Mouse (Mus musculus) lung, postnatal 25 days (tissue): ENCODE measurements around the gene Kpna3.
"Not testable (repeated sequence)": the region's sequence is repeated elsewhere in the genome, so short reads cannot be mapped to it uniquely, and the experiment has no call there.

Source experiments
- DNase-seq: peaks from one replicate; pipeline ENCODE4 v3.0.0; 2022; ENCODE audit warnings: low spot score

Kpna3 gene

DNA sequence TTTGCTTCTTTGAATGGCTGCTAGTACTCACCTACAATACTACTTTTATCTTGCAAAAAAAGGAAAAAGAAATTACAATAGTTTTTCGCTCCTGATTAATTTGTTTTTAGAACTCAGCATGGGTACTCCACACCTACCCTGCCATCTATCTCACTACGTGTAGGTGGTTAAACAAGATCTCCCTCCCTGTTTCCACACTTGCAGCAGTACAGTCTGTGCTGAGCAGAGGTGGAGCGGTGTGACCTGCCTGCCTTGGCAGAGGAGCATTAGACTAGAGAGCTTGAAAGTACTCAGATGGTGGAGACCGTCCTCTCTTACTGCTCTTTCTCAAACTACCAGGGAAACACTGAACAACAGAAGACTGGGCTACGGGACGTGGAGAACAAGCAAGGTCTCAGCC lies 44.9 kb downstream of the Kpna3 start:
- DNase-seq, result no peak

GRCm38 (mm10) chr14:61390586-61390985 lies 49.1 kb downstream of the Kpna3 start:
- no peak for DNase-seq

DNA sequence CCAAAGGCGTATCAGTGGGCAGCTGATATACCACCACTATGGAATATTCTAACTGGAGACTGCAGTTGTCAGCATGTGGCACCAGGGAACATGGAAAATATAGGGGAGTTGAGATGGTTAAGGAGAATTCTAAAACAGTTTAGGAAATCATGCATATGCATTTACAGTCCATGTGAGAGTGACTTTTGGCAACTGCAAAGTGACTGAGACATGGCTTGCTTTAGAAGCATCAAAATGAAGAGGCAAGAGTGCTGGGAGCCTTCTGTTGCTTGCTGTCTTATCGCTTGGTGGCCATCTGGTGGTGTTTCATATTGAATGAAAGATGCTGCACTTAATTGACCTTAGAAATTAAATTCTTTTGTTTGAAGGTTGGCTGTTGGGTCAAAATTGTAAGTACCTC lies 72.4 kb downstream of the Kpna3 start:
- no peak for DNase-seq

DNA sequence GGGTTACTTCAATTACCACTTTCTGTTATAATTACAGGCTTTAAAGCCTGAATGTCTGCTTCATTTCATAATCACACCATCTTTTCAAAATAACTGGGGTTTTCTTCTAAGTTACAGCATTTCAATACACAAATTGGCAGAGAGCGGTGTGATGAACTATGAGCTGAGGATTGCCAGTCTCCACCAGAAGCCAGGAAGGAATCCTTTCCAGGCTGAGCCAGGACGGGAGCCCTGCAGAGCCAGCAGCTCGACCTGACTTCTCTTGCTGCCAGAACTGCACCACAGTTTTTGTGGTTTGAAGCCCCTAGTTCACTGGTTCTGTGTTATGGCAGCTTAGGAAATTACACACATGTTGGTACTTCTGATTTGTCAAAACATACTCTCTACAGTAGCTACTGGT lies 75.0 kb downstream of the Kpna3 start:
- DNase-seq, result no peak

GRCm38 (mm10) chr14:61363734-61364133 lies 75.9 kb downstream of the Kpna3 start:
- DNase-seq, result no peak

GRCm38 (mm10) chr14:61362268-61362667 lies 77.4 kb downstream of the Kpna3 start:
- DNase-seq, result no peak

- DNase-seq, result no peak
Observed at GRCm38 (mm10) chr14:61360981-61361511, 78.6 kb downstream of the Kpna3 start.

GRCm38 (mm10) chr14:61360131-61360980 lies 79.3 kb downstream of the Kpna3 start, which contains the start of gene Ebpl:
Gene Ebpl (minus strand): TSS chr14:61360439.
- DNase-seq, result peak; percentile 93

DNA sequence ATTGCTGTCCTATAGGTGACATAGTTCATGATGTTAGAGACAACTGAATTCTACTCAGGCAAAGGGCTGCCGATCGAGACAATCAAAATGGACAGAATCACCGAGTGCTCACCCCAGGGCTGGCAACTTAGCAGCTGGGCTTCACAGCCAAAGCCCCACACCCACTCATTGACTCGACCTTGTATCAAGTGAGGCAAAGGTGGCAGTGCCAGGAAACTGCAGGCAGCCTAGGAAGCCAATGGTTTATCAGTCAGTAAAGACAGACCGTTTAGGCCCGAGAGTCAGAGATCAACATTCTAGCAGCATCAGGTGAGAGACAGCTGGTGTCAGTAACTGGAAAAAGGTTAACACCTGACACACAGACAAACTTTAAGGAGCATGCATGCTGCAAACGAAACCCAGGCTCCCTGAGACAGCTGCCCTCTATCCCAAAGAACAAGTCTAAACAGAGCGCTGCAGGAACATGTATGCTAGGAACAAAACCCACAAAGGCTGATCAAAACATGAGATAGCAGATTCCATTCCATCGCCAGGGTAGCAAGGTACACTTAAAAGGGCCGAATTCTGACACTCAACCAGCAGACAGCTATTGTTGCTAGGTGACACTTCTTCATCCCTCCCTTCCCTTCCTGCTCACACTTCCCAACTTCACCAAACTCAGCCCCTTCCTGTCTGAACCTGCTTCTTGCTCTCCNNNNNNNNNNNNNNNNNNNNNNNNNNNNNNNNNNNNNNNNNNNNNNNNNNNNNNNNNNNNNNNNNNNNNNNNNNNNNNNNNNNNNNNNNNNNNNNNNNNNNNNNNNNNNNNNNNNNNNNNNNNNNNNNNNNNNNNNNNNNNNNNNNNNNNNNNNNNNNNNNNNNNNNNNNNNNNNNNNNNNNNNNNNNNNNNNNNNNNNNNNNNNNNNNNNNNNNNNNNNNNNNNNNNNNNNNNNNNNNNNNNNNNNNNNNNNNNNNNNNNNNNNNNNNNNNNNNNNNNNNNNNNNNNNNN lies 85.1 kb downstream of the Kpna3 start:
- DNase-seq, result no peak

GRCm38 (mm10) chr14:61350808-61351207 lies 88.9 kb downstream of the Kpna3 start:
- no peak for DNase-seq

DNA sequence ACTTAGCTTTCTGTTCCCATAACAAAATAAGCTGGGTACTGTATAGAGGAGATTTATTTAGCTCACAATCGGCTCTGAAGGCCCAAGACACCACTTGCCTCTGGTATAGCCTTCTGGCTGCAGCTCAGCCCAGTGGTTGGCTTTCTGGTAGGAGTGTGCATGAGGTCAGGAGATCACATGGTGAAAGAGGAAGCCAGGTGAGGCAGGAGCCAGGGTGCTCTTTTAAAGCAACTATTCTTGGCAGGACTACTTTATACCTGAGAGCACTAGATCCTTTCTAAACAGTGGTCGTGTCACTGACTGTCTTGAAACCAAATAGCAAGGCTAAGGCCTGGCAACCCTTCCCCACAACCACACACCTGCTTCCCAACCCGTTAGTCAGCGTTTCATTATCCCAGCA lies 89.8 kb downstream of the Kpna3 start:
- DNase-seq, result no peak

- DNase-seq, result no peak
Observed at GRCm38 (mm10) chr14:61346827-61347698, 92.6 kb downstream of the Kpna3 start.

GRCm38 (mm10) chr14:61344590-61344989 lies 95.1 kb downstream of the Kpna3 start:
- DNase-seq, result no peak

DNA sequence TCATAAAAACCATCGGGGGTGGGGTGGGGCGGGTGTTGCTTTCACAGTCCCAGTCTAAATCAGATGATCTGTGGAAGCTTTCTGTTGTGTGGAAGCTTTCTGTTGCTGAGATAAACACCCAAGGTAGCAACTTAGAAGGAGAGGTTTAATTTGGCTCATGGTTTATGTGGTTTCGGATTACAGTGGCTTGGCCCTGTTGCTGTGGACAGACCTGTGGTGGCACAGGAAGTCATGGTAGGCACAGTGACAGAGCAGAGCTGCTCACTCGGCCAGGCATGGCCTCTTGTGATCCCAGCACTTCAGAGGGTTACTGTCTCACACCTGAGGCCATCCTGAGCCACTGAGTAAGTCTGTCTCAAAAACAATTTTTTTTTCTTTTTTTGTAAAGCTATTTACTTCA lies 100.3 kb downstream of the Kpna3 start:
- no peak for DNase-seq

DNA sequence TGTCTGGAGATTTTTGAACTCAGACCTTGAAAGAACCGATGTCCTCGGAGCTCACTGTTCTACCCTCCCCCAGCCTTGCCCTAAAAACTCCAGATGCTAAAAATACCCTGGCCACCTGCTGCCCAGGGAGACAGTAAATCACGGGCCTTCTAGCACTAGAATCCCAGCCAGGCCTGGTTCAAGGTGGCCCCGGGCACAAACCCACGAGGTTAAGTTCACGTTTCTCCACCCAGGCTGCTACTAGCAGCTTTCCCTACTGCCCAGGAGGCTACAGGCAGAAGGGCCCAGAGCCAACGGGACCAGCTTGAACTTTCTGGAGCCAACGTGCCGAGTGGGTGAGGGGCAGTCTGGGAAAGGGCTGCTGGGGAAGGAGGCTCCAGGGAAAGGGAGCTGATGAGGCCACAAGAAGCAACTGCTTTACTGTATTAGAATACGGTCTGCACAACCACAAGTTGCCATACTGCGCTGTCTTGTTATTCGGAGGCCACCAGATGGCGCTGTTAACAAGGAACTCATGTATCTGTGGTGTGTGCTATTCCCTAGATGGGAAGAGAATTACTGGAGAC lies 108.6 kb downstream of the Kpna3 start:
- peak; percentile 78 for DNase-seq

- no peak for DNase-seq
Observed at GRCm38 (mm10) chr14:61330591-61330990, 109.1 kb downstream of the Kpna3 start.

DNA sequence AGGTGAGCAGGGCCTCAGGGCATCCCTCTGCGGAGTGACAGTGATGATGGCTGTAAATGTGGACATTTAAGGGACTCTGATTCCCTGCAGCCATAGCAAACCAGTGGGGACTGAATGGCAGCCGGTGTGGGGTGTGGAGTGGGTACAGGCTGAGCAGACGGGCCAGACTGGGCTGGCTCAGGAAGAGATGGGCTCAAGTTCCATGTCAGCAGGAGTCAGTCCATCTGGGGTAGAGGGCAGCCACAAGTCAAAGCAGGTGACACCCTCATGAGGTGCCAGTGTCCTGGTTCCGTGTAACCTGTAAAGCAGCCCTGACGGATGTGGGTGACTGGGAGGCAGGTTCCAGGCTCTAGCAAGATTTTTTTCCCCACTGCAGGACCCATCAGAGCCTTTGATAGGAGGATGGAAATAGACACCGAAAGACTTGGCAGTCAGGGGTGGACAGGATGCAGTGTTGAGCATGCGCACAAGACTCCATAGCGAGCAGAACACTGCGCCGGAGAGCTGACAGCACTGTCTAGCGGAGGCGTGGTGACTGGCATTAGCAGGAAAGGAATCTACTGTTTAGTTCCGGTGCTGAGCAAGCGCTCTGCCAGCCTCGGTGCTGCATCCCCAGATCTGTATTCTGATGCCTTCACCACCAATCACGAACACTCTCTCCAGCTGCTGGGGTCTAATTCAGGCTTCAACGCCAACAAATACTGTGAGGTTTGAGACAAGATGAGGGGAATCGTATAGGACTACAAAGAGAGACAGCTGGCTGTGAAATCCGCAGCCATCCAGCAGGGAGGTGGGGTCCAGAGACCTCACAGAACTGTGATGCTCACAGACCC lies 111.8 kb downstream of the Kpna3 start:
- DNase-seq, result peak; percentile 67

DNA sequence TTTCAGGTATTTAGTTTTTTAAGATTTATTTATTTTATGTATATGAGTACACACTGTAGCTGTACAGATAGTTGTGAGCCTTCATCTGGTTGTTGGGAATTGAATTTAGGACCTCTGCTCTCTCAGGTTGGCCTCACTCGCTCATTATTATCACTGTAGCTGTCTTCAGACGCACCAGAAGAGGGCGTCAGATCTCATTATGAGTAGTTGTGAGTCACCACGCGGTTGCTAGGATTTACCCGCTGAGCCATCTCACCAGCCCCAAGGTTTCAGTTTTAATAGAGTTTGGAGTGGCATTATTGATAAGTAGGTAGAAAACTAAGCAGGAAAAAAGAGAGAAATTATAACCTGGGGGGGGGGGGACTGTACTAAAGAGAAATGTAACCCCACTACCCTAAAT lies 112.7 kb downstream of the Kpna3 start:
- DNase-seq, result not testable (repeated sequence)

- no peak for DNase-seq
Observed at GRCm38 (mm10) chr14:61322740-61323139, 116.9 kb downstream of the Kpna3 start.

- DNase-seq, result no peak
Observed at GRCm38 (mm10) chr14:61321200-61321599, 118.5 kb downstream of the Kpna3 start.
